Mouse (Mus musculus): ENCODE data around the gene Dctn5. TPM values are rescaled to one million over a fixed set of nuclear protein-coding genes. Genes with fewer than 3 reads are reported as not detected.

The Dctn5 gene
- polyA plus RNA-seq, 1 experiment from 2014 or later: 118 TPM

GRCm38 (mm10) chr7:122131834-122132233 is 1.0 kb upstream of the Dctn5 start:
- H3K27ac ChIP-seq: no peak overlapping the region
- peak overlapping the region; percentile 80 for H3K9ac ChIP-seq
- H3K4me2 ChIP-seq: peak overlapping the region; percentile 74
- peaks cover 53% of the 10 kb centered on the region for H3K36me3 ChIP-seq
- no peaks in the 10 kb centered on the region for H3K9me3 ChIP-seq (replicated peaks)
- peak overlapping the region; percentile 88 for H3K4me3 ChIP-seq (replicated peaks)
- H3K4me1 ChIP-seq: peaks cover 18% of the 10 kb centered on the region
- no peak for ATAC-seq (replicated peaks; ENCODE audit: low FRiP score)
- H3K27me3 ChIP-seq: no peaks in the 10 kb centered on the region

- ATAC-seq (replicated peaks; ENCODE audit: low FRiP score): no peak
- peak overlapping the region; percentile 88 for H3K4me3 ChIP-seq (replicated peaks)
- H3K4me1 ChIP-seq: peaks cover 18% of the 10 kb centered on the region
- peaks cover 52% of the 10 kb centered on the region for H3K36me3 ChIP-seq
- WGBS: 16% methylated on average over 8 of the region's 8 CpGs
- peak overlapping the region; percentile 74 for H3K4me2 ChIP-seq
- H3K27ac ChIP-seq: peak overlapping the region; percentile 73
- H3K9me3 ChIP-seq (replicated peaks): no peaks in the 10 kb centered on the region
- no peaks in the 10 kb centered on the region for H3K27me3 ChIP-seq
- peak overlapping the region; percentile 80 for H3K9ac ChIP-seq
Measured at GRCm38 (mm10) chr7:122133338-122133625, 441 bp downstream of the Dctn5 start.

- Histone ChIP-seq H3K27me3 (no peaks in the 10 kb centered on the region), H3K4me3 (replicated peaks) (no peak overlapping the region), H3K9ac (no peak overlapping the region), H3K27ac (no peak overlapping the region), H3K4me1 (peaks cover 18% of the 10 kb centered on the region), H3K9me3 (replicated peaks) (no peaks in the 10 kb centered on the region), H3K4me2 (no peak overlapping the region), H3K36me3 (peaks cover 57% of the 10 kb centered on the region)
- no peak for ATAC-seq (replicated peaks; ENCODE audit: low FRiP score)
- 75% methylated on average over 10 of the region's 10 CpGs for WGBS
Measured at GRCm38 (mm10) chr7:122135070-122135469, 2.2 kb downstream of the Dctn5 start.

- Histone ChIP-seq H3K9me3 (replicated peaks) (no peaks in the 10 kb centered on the region), H3K9ac (no peak overlapping the region), H3K36me3 (peaks cover 77% of the 10 kb centered on the region), H3K4me2 (no peak overlapping the region), H3K4me1 (peaks cover 10% of the 10 kb centered on the region), H3K4me3 (replicated peaks) (no peak overlapping the region), H3K27me3 (no peaks in the 10 kb centered on the region), H3K27ac (no peak overlapping the region)
- no peak for ATAC-seq (replicated peaks; ENCODE audit: low FRiP score)
Measured at GRCm38 (mm10) chr7:122137071-122137470, 4.2 kb downstream of the Dctn5 start.

GRCm38 (mm10) chr7:122138190-122138589 is 5.3 kb downstream of the Dctn5 start:
- no peak overlapping the region for H3K27ac ChIP-seq
- no peaks in the 10 kb centered on the region for H3K9me3 ChIP-seq (replicated peaks)
- no peak overlapping the region for H3K4me3 ChIP-seq (replicated peaks)
- H3K27me3 ChIP-seq: no peaks in the 10 kb centered on the region
- no peak overlapping the region for H3K4me2 ChIP-seq
- no peak overlapping the region for H3K9ac ChIP-seq
- H3K36me3 ChIP-seq: peaks cover 87% of the 10 kb centered on the region
- H3K4me1 ChIP-seq: peaks cover 7% of the 10 kb centered on the region
- no peak for ATAC-seq (replicated peaks; ENCODE audit: low FRiP score)
- 93% methylated on average over 5 of the region's 5 CpGs for WGBS

GRCm38 (mm10) chr7:122140991-122141390 is 8.2 kb downstream of the Dctn5 start:
- Histone ChIP-seq H3K4me3 (replicated peaks) (no peak overlapping the region), H3K27ac (no peak overlapping the region), H3K9me3 (replicated peaks) (no peaks in the 10 kb centered on the region), H3K27me3 (no peaks in the 10 kb centered on the region), H3K36me3 (peaks cover 95% of the 10 kb centered on the region), H3K4me1 (no peaks in the 10 kb centered on the region), H3K4me2 (no peak overlapping the region), H3K9ac (no peak overlapping the region)
- no peak for ATAC-seq (replicated peaks; ENCODE audit: low FRiP score)

GRCm38 (mm10) chr7:122152473-122152872 is 19.6 kb downstream of the Dctn5 start:
- WGBS: 89% methylated on average over 4 of the region's 4 CpGs
- no peak overlapping the region for H3K27ac ChIP-seq

GRCm38 (mm10) chr7:122158488-122158887 is 25.6 kb downstream of the Dctn5 start:
- Histone ChIP-seq H3K9ac (peak overlapping the region; percentile 77), H3K27ac (peak overlapping the region; percentile 96), H3K9me3 (replicated peaks) (no peaks in the 10 kb centered on the region), H3K4me1 (peaks cover 36% of the 10 kb centered on the region), H3K4me2 (peak overlapping the region; percentile 83), H3K4me3 (replicated peaks) (peak overlapping the region; percentile 78), H3K27me3 (no peaks in the 10 kb centered on the region), H3K36me3 (peaks cover 25% of the 10 kb centered on the region)
- peak; percentile 19 for ATAC-seq (replicated peaks; ENCODE audit: low FRiP score)
- 1% methylated on average over 13 of the region's 13 CpGs for WGBS

More at GRCm38 (mm10) chr7:122152473-122152872, 19.6 kb downstream of the Dctn5 start:
- no peaks in the 10 kb centered on the region for H3K27me3 ChIP-seq
- H3K9ac ChIP-seq: no peak overlapping the region
- H3K4me3 ChIP-seq (replicated peaks): no peak overlapping the region
- no peak for ATAC-seq (replicated peaks; ENCODE audit: low FRiP score)
- no peaks in the 10 kb centered on the region; the same call in 1 of the 2 replicates for H3K4me1 ChIP-seq
- H3K4me2 ChIP-seq: no peak overlapping the region
- H3K36me3 ChIP-seq: peaks cover 35% of the 10 kb centered on the region
- no peaks in the 10 kb centered on the region for H3K9me3 ChIP-seq (replicated peaks)

GRCm38 (mm10) chr7:122158915-122159902 is 26.4 kb downstream of the Dctn5 start, which contains the start of gene Plk1:
Plk1 (plus strand) TSS chr7:122159439.
- H3K4me3 ChIP-seq (replicated peaks): peak within 1 kb of the TSS; percentile 78
- WGBS: under 1% methylated on average over 63 of the region's 63 CpGs
- peak; percentile 94 for ATAC-seq (replicated peaks; ENCODE audit: low FRiP score)

GRCm38 (mm10) chr7:122160037-122160436 is 27.2 kb downstream of the Dctn5 start:
- H3K27ac ChIP-seq: peak overlapping the region; percentile 96
- peak overlapping the region; percentile 83 for H3K4me2 ChIP-seq
- no peak for ATAC-seq (replicated peaks; ENCODE audit: low FRiP score)
- peak overlapping the region; percentile 78 for H3K4me3 ChIP-seq (replicated peaks)
- WGBS: 0% methylated on average over 12 of the region's 12 CpGs
- H3K9me3 ChIP-seq (replicated peaks): no peaks in the 10 kb centered on the region
- H3K9ac ChIP-seq: peak overlapping the region; percentile 77
- H3K36me3 ChIP-seq: peaks cover 38% of the 10 kb centered on the region
- H3K4me1 ChIP-seq: peaks cover 40% of the 10 kb centered on the region
- H3K27me3 ChIP-seq: no peaks in the 10 kb centered on the region

More at GRCm38 (mm10) chr7:122158915-122159902, 26.4 kb downstream of the Dctn5 start, which contains the start of gene Plk1:
- peaks cover 30% of the 10 kb centered on the region for H3K36me3 ChIP-seq
- peak within 1 kb of the TSS; percentile 83 for H3K4me2 ChIP-seq
- H3K27me3 ChIP-seq: no peaks in the 10 kb centered on the region
- peak within 1 kb of the TSS; percentile 77 for H3K9ac ChIP-seq
- H3K9me3 ChIP-seq (replicated peaks): no peaks in the 10 kb centered on the region
- H3K27ac ChIP-seq: peak within 1 kb of the TSS; percentile 96
- H3K4me1 ChIP-seq: peaks cover 39% of the 10 kb centered on the region

- H3K9me3 ChIP-seq (replicated peaks): no peaks in the 10 kb centered on the region
- no peak for ATAC-seq (replicated peaks; ENCODE audit: low FRiP score)
- WGBS: 90% methylated on average over 7 of the region's 8 CpGs
- H3K4me1 ChIP-seq: peaks cover 31% of the 10 kb centered on the region
- no peaks in the 10 kb centered on the region for H3K27me3 ChIP-seq
- no peak overlapping the region for H3K4me3 ChIP-seq (replicated peaks)
- peaks cover 76% of the 10 kb centered on the region for H3K36me3 ChIP-seq
- no peak overlapping the region for H3K9ac ChIP-seq
- no peak overlapping the region for H3K4me2 ChIP-seq
- no peak overlapping the region for H3K27ac ChIP-seq
Measured at GRCm38 (mm10) chr7:122163766-122164165, 30.9 kb downstream of the Dctn5 start.

- Histone ChIP-seq H3K27ac (no peak overlapping the region), H3K9ac (no peak overlapping the region), H3K4me3 (replicated peaks) (no peak overlapping the region), H3K4me1 (peaks cover 8% of the 10 kb centered on the region; the same call in 1 of the 2 replicates), H3K36me3 (peaks cover 84% of the 10 kb centered on the region), H3K9me3 (replicated peaks) (no peaks in the 10 kb centered on the region), H3K27me3 (no peaks in the 10 kb centered on the region), H3K4me2 (no peak overlapping the region)
- 96% methylated on average over 7 of the region's 7 CpGs for WGBS
- ATAC-seq (replicated peaks; ENCODE audit: low FRiP score): no peak
Measured at GRCm38 (mm10) chr7:122167203-122167602, 34.4 kb downstream of the Dctn5 start.

Measured in kidney, embryonic 15.5 days (tissue).